Mouse (Mus musculus) liver, adult 2 months (tissue): Measurements from ENCODE around the gene Sla2. TPM values are rescaled to one million over a fixed set of nuclear protein-coding genes. Genes with fewer than 3 reads are reported as not detected.
"Not testable (repeated sequence)": the region's sequence is repeated elsewhere in the genome, so short reads cannot be mapped to it uniquely, and the experiment has no call there.

Source experiments
- DNase-seq: peaks from one replicate; pipeline ENCODE4 v3.0.0-alpha.2; 2011; ENCODE audit warnings: low read depth, low spot score; ENCODE audit errors: extremely low read depth
- H3K27ac ChIP-seq: fragments of 200-500 bp; replicated peaks from 2 replicates; pipeline ENCODE4 v1.5.1; 2012; ENCODE audit warnings: low read depth, mild to moderate bottlenecking, control low read depth, inconsistent platforms, low read length; ENCODE audit not compliant: insufficient read depth
- H3K27me3 ChIP-seq: fragments of 200-500 bp; 2 replicates; pipeline ENCODE4 v1.6.1; 2012; ENCODE audit warnings: mild to moderate bottlenecking, moderate library complexity, low read length, inconsistent platforms; ENCODE audit not compliant: control insufficient read depth, insufficient read depth
- H3K36me3 ChIP-seq: fragments of 200-500 bp; 2 replicates; pipeline ENCODE4 v1.6.1; 2012; ENCODE audit warnings: low read length, inconsistent platforms; ENCODE audit not compliant: control insufficient read depth, insufficient read depth
- H3K4me1 ChIP-seq: fragments of 200-500 bp; 2 replicates; pipeline ENCODE4 v1.6.1; 2011; ENCODE audit warnings: low read length; ENCODE audit not compliant: control insufficient read depth, insufficient read depth
- H3K4me3 ChIP-seq: fragments of 200-500 bp; 2 replicates; pipeline ENCODE4 v1.5.1; 2011; ENCODE audit warnings: low read depth, mild to moderate bottlenecking, control low read depth, low read length, moderate library complexity; ENCODE audit not compliant: insufficient read depth
- H3K79me2 ChIP-seq: fragments of 200-500 bp; 2 replicates; pipeline ENCODE4 v1.6.1; 2012; ENCODE audit warnings: inconsistent platforms, mild to moderate bottlenecking, low read length, moderate library complexity; ENCODE audit not compliant: control insufficient read depth, insufficient read depth
- H3K9ac ChIP-seq: fragments of 200-500 bp; 2 replicates; pipeline ENCODE4 v1.6.1; 2012; ENCODE audit warnings: low read depth, mild to moderate bottlenecking, control low read depth, inconsistent platforms, low read length
- CTCF ChIP-seq: fragments of 200-500 bp; IDR thresholded peaks from 2 replicates; pipeline ENCODE4 v1.5.1; 2011; ENCODE audit warnings: low read depth, low read length, control low read depth
- POLR2A ChIP-seq: fragments of 200-500 bp; IDR thresholded peaks from 2 replicates; pipeline ENCODE4 v1.6.1; 2011; ENCODE audit warnings: low read length, control low read depth; ENCODE audit not compliant: insufficient read depth; ENCODE audit errors: extremely low read depth
- WGBS: fragments of 180-500 bp; shearing (Covaris S2); methylation state at CpG from one replicate; pipeline ENCODE4 v1.1.7; 2018; 5-methylcytosine and 5-hydroxymethylcytosine counted together
- polyA plus RNA-seq: library from polyadenylated mRNA; depleted of rRNA; stranded (reverse); fragments of >200 nt; gene quantifications from 2 replicates; pipeline ENCODE4 v1.2.3, GENCODE M21; 2012
- total RNA-seq: library from RNA; depleted of rRNA; stranded (reverse); fragments of >200 nt; gene quantifications from 2 replicates; pipeline ENCODE4 v1.2.3, GENCODE M21; 2014

The Sla2 gene
- total and polyA plus RNA-seq, 2 experiments, result 0.09 to 0.20 TPM

DNA sequence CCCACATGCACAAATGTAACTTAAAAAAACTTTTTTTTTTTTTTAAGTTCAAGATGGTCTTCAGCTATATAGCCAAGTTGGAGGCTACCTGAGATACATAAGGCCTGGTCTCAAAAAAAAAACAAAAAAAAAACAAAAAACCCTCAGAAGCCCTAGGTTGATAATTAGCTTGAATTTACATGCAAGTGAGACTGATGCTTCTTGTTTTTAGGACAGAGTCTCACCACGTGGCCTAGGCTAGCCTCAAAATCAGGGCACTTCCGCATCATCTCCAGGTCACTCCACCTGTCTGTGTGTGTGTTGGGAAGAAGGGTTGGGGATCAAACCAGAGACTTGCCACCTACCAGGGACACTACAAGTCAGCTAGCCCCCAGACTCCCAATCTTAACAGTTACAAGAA is 29.2 kb downstream of the Sla2 start, which contains the start of gene 4930518I15Rik:
Gene 4930518I15Rik (minus strand): TSS at position 112 of the 400 bp plus-strand sequence.
- 63% methylated on average over 2 of the region's 2 CpGs for WGBS
- no peak within 1 kb of the TSS for H3K4me3 ChIP-seq

DNA sequence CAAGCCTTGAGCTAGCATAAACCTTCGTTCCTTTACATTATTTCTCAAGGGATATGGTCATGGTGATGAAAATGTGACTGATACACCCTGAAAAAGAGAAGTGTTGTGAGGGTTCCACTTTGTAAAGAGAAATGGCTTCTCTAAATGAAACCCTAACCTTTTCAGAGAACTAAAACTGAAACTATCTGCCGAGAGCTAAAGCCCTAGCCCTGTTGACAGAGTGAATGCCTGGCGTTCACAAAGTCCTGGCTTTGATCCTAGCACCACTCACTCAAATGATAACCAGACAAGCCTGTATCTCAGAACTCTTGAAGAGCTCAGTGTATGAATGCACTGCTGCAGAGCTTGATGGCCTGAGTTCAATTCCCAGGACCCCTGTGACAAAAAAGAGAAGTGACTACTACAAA is 29.6 kb downstream of the Sla2 start:
- Histone ChIP-seq H3K9ac (no peak overlapping the region), H3K4me1 (0 out of 2 replicates have a peak, but pooled peaks cover 2% of the 10 kb centered on the region), H3K27me3 (no peaks in the 10 kb centered on the region), H3K36me3 (peaks cover 3% of the 10 kb centered on the region; the same call in 1 of the 2 replicates), H3K79me2 (no peaks in the 10 kb centered on the region; the same call in 1 of the 2 replicates), H3K27ac (0 out of 2 replicates have a peak overlapping the region, but pooled peaks have one; percentile 52), H3K4me3 (no peak overlapping the region)
- WGBS, result 25% methylated on average over 3 of the region's 3 CpGs
- TF ChIP-seq POLR2A (no peak), CTCF (no peak)
- DNase-seq, result peak; percentile 15

More for the DNA sequence above, 29.2 kb downstream of the Sla2 start, which contains the start of gene 4930518I15Rik:
- Histone ChIP-seq H3K27ac (0 out of 2 replicates have a peak within 1 kb of the TSS, but pooled peaks have one; percentile 52), H3K9ac (no peak within 1 kb of the TSS), H3K27me3 (no peaks in the 10 kb centered on the region), H3K36me3 (peaks cover 3% of the 10 kb centered on the region; the same call in 1 of the 2 replicates), H3K79me2 (no peaks in the 10 kb centered on the region; the same call in 1 of the 2 replicates), H3K4me1 (0 out of 2 replicates have a peak, but pooled peaks cover 2% of the 10 kb centered on the region)
- DNase-seq, result no peak
- TF ChIP-seq POLR2A (no peak), CTCF (no peak)

DNA sequence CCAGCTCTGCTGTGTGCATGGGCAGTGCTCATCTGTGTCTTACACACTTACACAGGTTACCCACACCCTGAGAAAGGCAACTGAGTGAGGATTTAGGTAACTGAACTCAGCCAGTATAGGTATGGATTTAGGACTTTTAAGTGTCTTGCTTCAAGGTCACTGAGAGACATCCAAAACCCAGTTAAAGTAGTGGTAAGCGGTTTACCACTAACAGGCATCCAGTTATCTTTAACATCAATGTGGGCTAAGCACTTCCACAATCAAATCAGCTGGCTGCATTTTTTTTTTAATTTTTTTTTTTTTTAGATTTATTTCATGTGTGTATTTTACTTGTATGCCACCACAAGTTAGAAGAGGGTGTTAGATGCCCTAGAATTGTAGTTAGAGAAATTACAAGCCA is 30.7 kb downstream of the Sla2 start:
- Histone ChIP-seq H3K27ac (no peak overlapping the region), H3K9ac (no peak overlapping the region), H3K27me3 (no peaks in the 10 kb centered on the region), H3K36me3 (peaks cover 3% of the 10 kb centered on the region; the same call in 1 of the 2 replicates), H3K79me2 (no peaks in the 10 kb centered on the region; the same call in 1 of the 2 replicates), H3K4me3 (no peak overlapping the region), H3K4me1 (no peaks in the 10 kb centered on the region)
- DNase-seq, result no peak
- 95% methylated on average over 1 of the region's 1 CpGs for WGBS
- TF ChIP-seq POLR2A, result no peak
- TF ChIP-seq CTCF, result no peak

DNA sequence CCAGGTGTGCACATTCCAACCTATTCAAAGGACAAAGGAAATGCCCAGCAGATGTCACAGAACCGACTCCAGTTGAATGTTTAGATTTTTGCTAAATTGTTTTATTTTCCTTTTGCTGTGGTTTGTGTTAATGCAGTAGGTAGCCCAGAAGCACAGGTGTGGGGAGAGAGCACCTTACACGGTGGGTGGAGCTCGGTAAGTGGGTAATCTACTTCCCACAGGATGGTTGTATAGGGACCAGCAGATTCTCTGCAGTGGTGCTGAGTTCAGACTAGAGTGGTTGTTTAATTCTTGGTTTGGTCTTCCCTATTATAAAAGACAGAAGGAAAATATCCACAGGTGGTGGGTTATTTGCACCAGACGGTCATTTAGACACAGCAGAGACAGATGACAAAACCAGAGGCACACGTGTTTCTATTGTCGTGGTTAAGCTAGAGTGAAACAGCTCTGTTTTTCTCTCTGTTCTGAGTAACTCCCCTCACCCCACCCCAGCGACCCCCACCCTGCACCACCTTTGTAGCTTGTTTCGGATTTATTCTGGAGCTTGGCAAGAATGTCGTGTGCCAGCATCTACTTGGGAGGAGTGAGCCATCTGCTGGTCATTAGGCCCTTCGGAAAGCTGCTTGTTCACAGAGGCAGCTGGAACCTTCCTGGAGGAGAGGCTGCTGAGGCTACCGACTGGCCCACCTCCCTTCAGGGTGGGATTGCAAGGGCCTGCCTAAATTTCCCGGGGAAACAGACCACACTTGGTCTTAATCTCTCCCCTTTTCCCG is 32.8 kb downstream of the Sla2 start:
- peak; percentile 24 for DNase-seq
- H3K4me1 ChIP-seq, H3K27ac ChIP-seq, H3K79me2 ChIP-seq, H3K9ac ChIP-seq, H3K4me3 ChIP-seq, H3K36me3 ChIP-seq, H3K27me3 ChIP-seq: not testable (repeated sequence)
- 59% methylated on average over 13 of the region's 13 CpGs for WGBS
- TF ChIP-seq CTCF, result peak; percentile 49; the same call in 1 of the 2 replicates

DNA sequence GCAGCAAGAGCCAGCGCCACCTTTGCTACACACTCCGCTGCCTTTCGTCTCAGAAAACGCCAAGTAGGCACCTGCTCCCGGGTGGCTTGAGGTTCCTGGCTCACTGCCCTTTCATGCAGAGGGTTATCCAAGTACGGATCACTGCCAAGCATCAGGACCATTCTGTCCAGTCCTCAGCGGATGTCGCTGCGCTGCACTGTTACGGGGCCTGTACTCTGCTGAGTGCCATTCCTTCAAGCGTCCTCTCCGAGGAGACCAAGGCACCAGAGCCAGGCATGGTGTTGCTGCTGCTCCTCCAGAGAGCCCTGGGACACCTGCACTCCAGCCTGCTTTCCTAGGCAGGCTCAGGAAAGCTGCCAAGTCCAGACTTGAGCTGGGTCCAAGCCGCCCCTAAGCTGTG is 33.4 kb downstream of the Sla2 start:
- H3K4me1 ChIP-seq, H3K36me3 ChIP-seq, H3K27ac ChIP-seq, H3K27me3 ChIP-seq, H3K79me2 ChIP-seq, H3K4me3 ChIP-seq, DNase-seq, H3K9ac ChIP-seq: not testable (repeated sequence)
- WGBS, result 77% methylated on average over 9 of the region's 13 CpGs

DNA sequence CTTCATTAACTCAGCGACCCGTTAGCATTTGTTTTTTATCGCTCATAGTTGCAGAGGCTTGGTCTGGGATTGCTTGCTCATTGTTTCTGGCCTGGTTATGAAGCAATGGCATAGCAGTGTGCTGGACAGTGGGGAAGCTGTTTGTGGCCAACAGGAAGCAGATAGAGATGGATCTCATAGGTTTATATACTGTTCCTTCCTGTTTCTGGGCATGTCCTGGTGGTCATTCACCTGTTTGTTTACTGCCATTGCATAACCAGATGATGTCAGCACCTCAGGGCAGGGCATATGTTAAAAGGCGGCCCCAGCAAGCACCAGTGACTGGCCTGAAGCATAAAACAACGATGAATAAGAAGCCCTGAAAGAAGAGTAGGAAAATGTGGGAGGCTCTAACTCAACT is 36.5 kb downstream of the Sla2 start:
- Histone ChIP-seq H3K27me3 (no peaks in the 10 kb centered on the region), H3K27ac (no peak overlapping the region), H3K9ac (no peak overlapping the region), H3K4me3 (no peak overlapping the region), H3K79me2 (no peaks in the 10 kb centered on the region), H3K4me1 (0 out of 2 replicates have a peak, but pooled peaks cover 3% of the 10 kb centered on the region), H3K36me3 (no peaks in the 10 kb centered on the region)
- 27% methylated on average over 5 of the region's 5 CpGs for WGBS
- peak; percentile 68 for DNase-seq
- TF ChIP-seq CTCF, result no peak
- no peak for TF ChIP-seq POLR2A
